Comparison of ENCODE assay signal across 17 mouse cellular contexts in genomic region chr11:67531926-67532565, GRCm38 (mm10).
DNase-seq lines count a peak whose midpoint lies in the region; ATAC-seq and TF ChIP-seq lines count a peak whose summit lies in the region.
"Had no signal": no experiment of that assay in that cellular context is flagged by ENCODE, and none has a peak within 500 bp of the region (broad histone marks: within the 10 kb centered on the region; RNA-seq: fewer than 3 reads in every experiment).

No protein-coding gene starts in this region.

- no peak overlapping the region for H3K9ac ChIP-seq in limb, embryonic 11.5 days (ENCODE audit: low read length)
- H3K9ac ChIP-seq: forebrain, embryonic 15.5 days; hindbrain, embryonic 15.5 days; liver, embryonic 14.5 days had no signal

- 37% methylated on average over 6 of the region's 6 CpGs for WGBS in heart, embryonic 10.5 days
- WGBS in limb, embryonic 11.5 days = 44% methylated on average over 6 of the region's 6 CpGs
- WGBS in limb, embryonic 10.5 days = 50% methylated on average over 6 of the region's 6 CpGs
- 93% methylated on average over 6 of the region's 6 CpGs for WGBS in cerebellum, adult 2 months

- ATAC-seq in limb, embryonic 11.5 days (ENCODE audit: insufficient number of reproducible peaks, low FRiP score, low TSS enrichment, low read depth) = no peak
- ATAC-seq: forebrain, embryonic 15.5 days had no signal

- H3K27me3 ChIP-seq in heart, embryonic 10.5 days (ENCODE audit: insufficient read depth, poor library complexity, severe bottlenecking) = no peaks in the 10 kb centered on the region
- H3K27me3 ChIP-seq in limb, embryonic 11.5 days (ENCODE audit: control insufficient read depth, insufficient read depth, low read length) = no peaks in the 10 kb centered on the region
- no peaks in the 10 kb centered on the region for H3K27me3 ChIP-seq in limb, embryonic 10.5 days (ENCODE audit: low read depth, poor library complexity, severe bottlenecking)
- no peaks in the 10 kb centered on the region for H3K27me3 ChIP-seq in splenic B cell, adult 2 months (ENCODE audit: control insufficient read depth, insufficient read depth, low read length, poor library complexity, severe bottlenecking)
- no peaks in the 10 kb centered on the region for H3K27me3 ChIP-seq in cerebellum, adult 2 months (ENCODE audit: control insufficient read depth, insufficient read depth, low read length)
- H3K27me3 ChIP-seq: forebrain, embryonic 15.5 days; hindbrain, embryonic 15.5 days had no signal

- H3K36me3 ChIP-seq in heart, embryonic 10.5 days = no peaks in the 10 kb centered on the region
- no peaks in the 10 kb centered on the region for H3K36me3 ChIP-seq in limb, embryonic 11.5 days (ENCODE audit: control insufficient read depth, insufficient read depth, low read length)
- H3K36me3 ChIP-seq in limb, embryonic 10.5 days = no peaks in the 10 kb centered on the region
- no peaks in the 10 kb centered on the region for H3K36me3 ChIP-seq in splenic B cell, adult 2 months (ENCODE audit: control insufficient read depth, insufficient read depth, low read length, poor library complexity, severe bottlenecking)
- H3K36me3 ChIP-seq: forebrain, embryonic 15.5 days; hindbrain, embryonic 15.5 days had no signal

- intact Hi-C loops in heart, postnatal 14 days (cut with DNase I) = no loop called here

- peaks cover 25% of the 10 kb centered on the region for H3K4me1 ChIP-seq in heart, embryonic 10.5 days
- peaks cover 4% of the 10 kb centered on the region; the same call in 1 of the 2 replicates for H3K4me1 ChIP-seq in limb, embryonic 11.5 days (ENCODE audit: control insufficient read depth, insufficient read depth, low read length)
- H3K4me1 ChIP-seq in limb, embryonic 10.5 days = peaks cover 12% of the 10 kb centered on the region; the same call in 1 of the 2 replicates
- H3K4me1 ChIP-seq in cerebellum, adult 2 months (ENCODE audit: control insufficient read depth, insufficient read depth, low read length) = no peaks in the 10 kb centered on the region

- H3K4me3 ChIP-seq in heart, embryonic 10.5 days = no peak overlapping the region
- no peak overlapping the region for H3K4me3 ChIP-seq in limb, embryonic 11.5 days (ENCODE audit: low read depth, low read length)
- H3K4me3 ChIP-seq in limb, embryonic 10.5 days = no peak overlapping the region
- H3K4me3 ChIP-seq in cerebellum, adult 2 months (replicated peaks; ENCODE audit: insufficient read depth, low read depth, low read length) = no peak overlapping the region
- H3K4me3 ChIP-seq: forebrain, embryonic 15.5 days; hindbrain, embryonic 15.5 days had no signal

- peak overlapping the region; percentile 29; the same call in 1 of the 2 replicates for H3K27ac ChIP-seq in heart, embryonic 10.5 days
- no peak overlapping the region for H3K27ac ChIP-seq in limb, embryonic 11.5 days (replicated peaks; ENCODE audit: low read depth, low read length)
- H3K27ac ChIP-seq in limb, embryonic 10.5 days = no peak overlapping the region
- H3K27ac ChIP-seq in cerebellum, adult 2 months (ENCODE audit: insufficient read depth, low read length) = no peak overlapping the region
- H3K27ac ChIP-seq: forebrain, embryonic 15.5 days; hindbrain, embryonic 15.5 days; liver, embryonic 14.5 days had no signal

- TF ChIP-seq CTCF in cerebellum, adult 2 months (IDR thresholded peaks at IDR 0.05; ENCODE audit: borderline replicate concordance, insufficient read depth, low read depth, low read length) = no peak

- H3K4me2 ChIP-seq in limb, embryonic 11.5 days (ENCODE audit: low read depth, severe bottlenecking) = no peak overlapping the region
- H3K4me2 ChIP-seq: forebrain, embryonic 15.5 days; hindbrain, embryonic 15.5 days had no signal

- H3K9me3 ChIP-seq in heart, embryonic 10.5 days = no peaks in the 10 kb centered on the region
- no peaks in the 10 kb centered on the region for H3K9me3 ChIP-seq in limb, embryonic 11.5 days (ENCODE audit: control insufficient read depth, low read length)
- H3K9me3 ChIP-seq in limb, embryonic 10.5 days (replicated peaks) = no peaks in the 10 kb centered on the region
- H3K9me3 ChIP-seq: forebrain, embryonic 15.5 days; hindbrain, embryonic 15.5 days had no signal

- no peak for TF ChIP-seq POLR2A in cerebellum, adult 2 months (IDR thresholded peaks at IDR 0.05; ENCODE audit: borderline replicate concordance, insufficient read depth, low read length)

- no peak for DNase-seq in heart, embryonic 10.5 days (ENCODE audit: low spot score)
- no peak for DNase-seq in heart, postnatal 14 days
- DNase-seq in limb, embryonic 11.5 days (ENCODE audit: low spot score) = peak; percentile 23
- no peak for DNase-seq in limb, embryonic 10.5 days (ENCODE audit: low spot score)
- peak; percentile 30 for DNase-seq in forelimb bud, embryonic 11.5 days (ENCODE audit: low read depth, low spot score)
- peak; percentile 36 for DNase-seq in splenic B cell, adult 2 months (ENCODE audit: low read depth, low spot score)
- no peak for DNase-seq in layer of hippocampus, postnatal 10 days (ENCODE audit: low spot score in 2 of 2)
- DNase-seq in cerebellum, adult 2 months = no peak
- DNase-seq: adrenal gland, adult 8-10 months; cerebellum, adult 11 months; cerebellum, postnatal 36 days; heart, postnatal 36 days; midbrain, embryonic 14.5 days; thymus, postnatal 14 days had no signal

Comparison
In these comparisons a context has a peak if more than half of its experiments do, and no peak if none do; other contexts are left out.
1. DNase-seq: peak in limb, embryonic 11.5 days (single experiment), forelimb bud, embryonic 11.5 days (single experiment) and splenic B cell, adult 2 months (single experiment); none in heart, embryonic 10.5 days (single experiment), heart, postnatal 14 days (0 of 2), limb, embryonic 10.5 days (single experiment), layer of hippocampus, postnatal 10 days (0 of 2) and cerebellum, adult 2 months (0 of 2).